Mouse (Mus musculus) cerebellum, adult (tissue): ENCODE measurements around the gene Sh3gl1.

Experiments used
- ATAC-seq: cut with Nextera tagmentation; 2 replicates; pipeline ENCODE4 v1.9.2; 2017; ENCODE audit warnings: mild to moderate bottlenecking, moderate library complexity, mixed read lengths; ENCODE audit not compliant: insufficient number of reproducible peaks, low FRiP score, low TSS enrichment

Sh3gl1 gene

DNA sequence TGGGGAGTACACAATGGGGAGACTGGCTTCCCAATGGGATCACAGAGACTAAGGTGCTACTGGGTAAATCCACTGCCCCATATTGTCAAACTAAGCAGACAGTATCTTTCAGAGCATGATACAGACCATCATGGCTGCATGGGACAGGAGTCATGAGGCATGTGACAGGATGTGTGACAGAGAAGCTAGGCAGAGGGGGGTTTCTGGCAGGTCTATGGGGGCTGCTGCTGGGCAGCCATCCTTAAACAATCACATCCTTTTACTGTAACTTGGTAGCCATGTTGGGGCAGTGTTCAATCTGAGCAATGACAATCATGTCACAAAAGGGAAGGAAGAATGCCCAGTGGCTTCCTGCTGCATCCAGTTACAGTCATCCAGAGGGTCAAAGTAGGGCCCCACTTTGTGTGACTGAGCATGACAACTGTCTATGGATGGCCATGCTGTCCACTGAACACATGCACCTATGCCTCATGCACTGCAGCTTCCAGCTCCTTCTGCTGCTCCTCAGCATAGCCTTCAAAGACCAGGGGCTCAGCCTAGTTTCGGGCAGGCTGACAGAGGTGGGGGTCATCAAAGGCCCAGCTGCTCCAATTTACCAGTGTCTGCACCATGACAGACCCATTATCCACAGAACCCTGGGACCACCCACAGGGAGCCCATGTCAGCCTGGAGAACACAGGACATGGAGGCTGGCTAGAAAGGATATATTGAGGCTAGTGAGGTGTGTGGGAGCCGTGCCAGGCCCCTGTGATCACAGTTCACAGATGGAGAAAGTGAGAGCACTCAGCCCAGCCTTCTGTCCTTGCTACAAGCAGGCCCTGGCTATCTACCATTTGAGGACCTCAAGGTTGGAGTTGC, 14.1 kb downstream of the Sh3gl1 start:
- ATAC-seq, result 0 out of 2 replicates have a peak, but pooled peaks have one; percentile 16

DNA sequence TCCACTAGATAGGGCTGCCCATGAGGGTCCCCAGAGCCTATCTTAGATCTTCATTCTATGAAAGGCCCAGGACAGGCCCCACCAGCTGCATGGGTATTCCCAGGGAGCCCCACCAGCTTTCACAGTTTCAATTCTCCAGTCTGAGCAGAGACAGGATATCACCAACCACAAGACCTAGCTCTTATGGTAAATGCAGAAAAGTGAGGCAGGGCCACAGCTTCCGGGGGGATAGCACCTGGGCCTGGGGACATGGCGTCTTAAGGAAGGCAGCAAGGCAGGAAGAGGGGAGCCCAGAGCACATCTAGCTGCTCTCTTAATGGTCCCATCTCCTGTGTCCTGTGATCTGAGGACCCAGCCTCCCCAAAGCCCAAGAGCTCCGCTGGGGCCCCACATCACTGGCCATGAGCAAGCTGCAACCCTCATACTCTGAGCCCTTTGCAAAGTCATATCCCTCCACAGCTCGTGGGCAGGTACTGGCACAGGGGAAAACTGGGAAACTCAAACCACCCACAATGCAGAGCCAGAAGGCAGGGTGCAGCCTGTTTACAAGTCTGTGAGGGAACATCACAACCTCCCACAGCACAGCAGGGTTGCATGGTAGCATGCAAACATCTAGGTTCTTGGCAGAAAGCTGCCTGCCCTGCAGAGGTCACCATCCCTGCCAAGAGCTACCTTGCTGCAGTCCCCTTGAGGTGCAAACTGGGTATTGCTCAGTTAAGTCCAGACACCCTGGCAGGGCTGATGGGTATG, 15.1 kb downstream of the Sh3gl1 start:
- ATAC-seq, result no peak

DNA sequence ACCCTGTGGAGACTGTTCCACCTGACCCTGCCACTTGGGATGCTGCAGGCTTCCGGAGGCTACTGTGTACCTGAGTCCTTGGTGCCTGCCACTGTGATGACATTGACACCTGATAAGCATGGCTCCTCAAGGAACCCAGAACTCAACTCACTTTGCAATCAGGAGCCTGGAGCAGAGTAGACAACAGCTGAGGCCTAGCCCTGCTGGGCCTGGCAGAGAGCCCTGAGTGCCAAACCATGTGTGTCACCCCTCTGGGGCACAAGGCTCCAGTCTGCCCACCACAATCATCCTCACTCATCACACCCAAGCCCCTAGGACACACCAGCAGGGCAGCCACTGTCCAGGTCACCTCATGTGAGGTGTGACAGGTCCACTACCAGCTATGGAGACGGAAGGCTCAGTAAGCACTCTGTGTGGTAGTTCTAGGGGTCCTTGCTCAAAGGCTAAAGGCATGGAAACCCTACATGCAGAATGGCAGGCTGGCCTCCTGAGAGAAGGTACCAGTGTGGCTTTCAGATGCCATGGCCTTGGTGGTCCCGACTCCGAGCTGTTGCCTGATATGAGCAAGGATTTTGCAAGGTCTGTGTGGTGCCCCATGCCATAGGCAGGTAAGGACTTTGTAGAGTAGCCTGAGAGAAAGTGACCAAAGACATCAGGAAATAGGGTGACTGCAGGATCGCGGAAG, 15.9 kb downstream of the Sh3gl1 start:
- ATAC-seq, result no peak

DNA sequence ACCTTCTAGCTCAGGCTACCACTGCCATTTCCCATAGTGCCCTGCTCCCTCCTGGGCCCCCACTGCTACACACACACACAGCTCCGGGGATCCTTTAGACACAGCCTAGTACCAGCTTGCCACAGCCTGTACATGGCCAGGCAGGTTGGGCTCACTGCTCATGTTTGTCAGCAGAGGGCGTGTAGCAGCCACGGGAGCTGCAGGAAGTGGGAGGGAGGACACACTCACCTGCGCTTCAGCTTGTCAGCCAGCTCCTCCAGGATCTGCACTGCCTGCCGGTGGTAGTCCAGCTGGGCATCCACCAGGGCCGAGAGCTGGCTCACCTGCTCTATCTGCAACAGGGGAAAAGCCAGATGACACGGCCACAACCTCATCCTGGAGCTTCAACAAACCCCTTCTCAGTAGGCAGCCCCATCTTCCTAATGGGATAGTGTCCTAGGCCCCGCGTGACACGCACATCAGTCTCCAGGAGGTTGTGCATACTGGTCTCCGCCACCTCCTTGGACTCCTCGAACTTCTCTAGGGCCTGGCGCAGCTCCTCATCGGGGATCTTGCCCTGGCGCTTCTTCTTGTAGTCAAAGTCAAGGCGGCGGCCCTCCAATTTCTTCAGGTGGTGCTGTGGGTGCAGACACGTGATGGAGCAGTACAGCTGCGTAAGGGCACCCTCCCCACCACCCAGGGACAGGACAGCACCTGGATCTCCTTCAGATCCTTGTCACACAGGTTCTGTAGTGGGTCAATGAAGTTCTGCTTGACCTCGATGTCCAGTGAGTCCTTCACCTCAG, 17.9 kb downstream of the Sh3gl1 start:
- peak; percentile 64; the same call in 1 of the 2 replicates for ATAC-seq

DNA sequence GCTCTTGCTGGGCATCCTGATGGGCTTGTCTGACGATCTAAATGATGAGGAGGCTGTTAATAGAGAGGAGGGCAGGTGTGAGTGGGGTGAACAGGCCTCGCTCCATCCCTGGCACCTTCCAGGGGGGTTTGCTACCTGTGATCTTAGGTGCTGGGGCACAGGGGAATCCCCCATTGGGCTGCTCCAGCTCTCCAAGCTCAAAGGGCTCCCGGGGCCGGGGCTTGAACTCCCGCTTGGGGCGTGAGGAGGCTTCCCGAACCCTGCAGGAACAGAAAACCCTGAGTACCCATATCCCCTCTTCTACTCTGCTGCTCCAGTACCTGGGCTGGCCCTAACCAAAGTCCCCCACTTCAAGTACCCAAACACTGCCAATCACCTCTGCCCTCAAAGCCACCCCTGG, 18.6 kb downstream of the Sh3gl1 start:
- ATAC-seq, result no peak

DNA sequence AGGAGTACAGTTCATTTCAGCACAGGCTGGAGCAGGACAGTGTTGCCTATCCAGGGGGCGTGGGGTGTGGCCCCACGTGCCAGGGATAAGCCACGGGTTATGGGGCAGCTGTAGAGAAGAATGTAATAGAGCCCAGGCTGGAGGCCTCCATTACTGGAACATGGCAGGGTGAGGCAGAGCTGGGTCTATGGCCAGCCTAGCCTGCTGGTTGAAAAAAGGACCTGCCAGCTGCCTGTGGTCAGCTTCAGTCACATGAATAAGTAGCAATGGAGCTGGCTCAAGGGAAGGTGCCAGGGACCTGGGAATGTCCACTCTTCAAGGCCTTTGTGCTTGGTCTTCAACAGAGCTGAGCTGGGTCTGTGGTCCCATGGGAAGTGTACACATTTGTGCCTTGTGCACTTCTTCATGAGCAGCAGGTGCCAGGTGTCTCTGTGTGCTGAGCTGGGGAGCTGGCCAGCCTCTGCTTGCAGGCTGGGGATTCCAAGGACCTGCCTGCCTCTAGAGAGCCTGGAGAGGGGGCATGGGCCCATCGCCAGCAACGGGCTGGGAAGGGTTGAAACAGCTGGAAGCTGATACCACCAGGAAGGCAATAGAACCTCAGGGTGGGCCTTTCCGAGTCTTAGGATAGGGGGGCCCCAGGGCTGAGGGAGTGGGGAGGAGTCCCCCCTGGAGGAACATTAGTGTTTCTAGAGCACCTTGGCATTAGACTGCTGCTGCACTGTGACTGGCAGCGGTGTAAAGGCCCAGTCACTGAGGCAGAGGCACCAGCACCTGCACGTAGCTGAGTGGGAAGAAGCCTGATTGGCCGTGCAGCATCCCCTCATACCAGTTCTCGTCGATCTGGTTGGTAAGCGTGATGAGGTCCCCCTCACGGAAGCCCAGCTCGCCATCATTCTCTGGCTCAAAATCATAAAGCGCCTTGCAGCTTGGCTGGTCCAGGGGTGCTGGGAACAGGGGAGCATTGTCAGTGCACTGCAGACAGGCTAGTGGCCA, 19.3 kb downstream of the Sh3gl1 start:
- no peak for ATAC-seq

DNA sequence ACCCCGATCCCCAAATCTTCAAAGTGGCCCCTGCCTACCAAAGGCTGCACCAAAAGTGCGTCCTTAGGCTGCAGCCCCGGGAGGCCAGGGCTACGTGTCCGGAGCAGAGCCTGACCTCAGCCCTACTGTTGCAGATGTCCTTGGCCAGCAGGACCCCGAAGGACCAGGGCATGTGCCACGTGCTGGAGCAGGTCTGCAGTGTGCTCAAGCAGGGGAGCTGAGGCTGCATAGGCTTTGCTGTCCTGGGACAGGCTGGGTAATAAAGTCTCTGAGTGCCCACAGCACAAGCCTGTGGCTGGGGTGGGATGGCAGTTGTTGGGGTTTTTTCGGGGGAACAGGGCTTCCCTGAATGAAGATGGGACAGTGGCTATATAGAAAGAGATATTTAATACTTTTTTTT, 20.1 kb downstream of the Sh3gl1 start:
- no peak for ATAC-seq

DNA sequence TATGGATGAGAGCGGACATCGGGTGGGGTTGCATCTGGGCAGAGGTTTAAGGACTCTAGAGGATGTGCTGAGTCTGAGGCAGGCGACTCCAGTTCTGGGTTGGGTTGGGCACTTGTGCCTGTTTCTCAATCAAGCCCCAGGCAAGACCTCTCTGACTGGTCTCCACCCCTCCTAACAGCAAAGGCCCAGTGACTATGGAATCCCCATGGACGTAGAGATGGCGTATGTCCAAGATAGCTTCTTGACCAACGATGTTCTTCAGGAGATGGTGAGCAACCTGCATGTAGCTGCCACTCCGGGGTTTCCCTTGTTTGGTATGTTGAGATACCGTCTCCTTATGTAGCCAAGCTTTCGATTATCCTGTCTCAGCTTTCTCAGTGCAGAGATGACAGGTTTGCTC, 21.1 kb downstream of the Sh3gl1 start:
- no peak for ATAC-seq

DNA sequence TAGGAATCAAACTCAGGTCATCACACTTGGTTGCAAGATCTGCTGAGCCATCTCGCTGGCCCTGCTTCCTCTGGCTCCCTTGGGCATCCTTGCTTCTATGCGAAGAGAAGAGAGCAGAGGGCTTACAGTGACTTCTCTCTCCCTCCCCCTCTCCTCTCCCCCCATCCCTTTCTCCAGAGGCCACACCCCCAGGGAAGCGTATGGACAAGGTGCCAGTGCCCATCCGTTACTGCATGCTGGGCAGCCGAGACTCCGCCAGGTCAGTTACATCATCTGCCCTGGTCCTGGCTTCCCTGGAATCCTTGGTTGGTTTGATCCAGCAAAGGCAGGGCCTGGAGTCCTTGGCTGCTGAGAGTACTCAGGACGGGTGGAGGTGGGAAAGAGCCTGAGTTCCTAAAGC, 25.0 kb downstream of the Sh3gl1 start:
- ATAC-seq, result no peak

DNA sequence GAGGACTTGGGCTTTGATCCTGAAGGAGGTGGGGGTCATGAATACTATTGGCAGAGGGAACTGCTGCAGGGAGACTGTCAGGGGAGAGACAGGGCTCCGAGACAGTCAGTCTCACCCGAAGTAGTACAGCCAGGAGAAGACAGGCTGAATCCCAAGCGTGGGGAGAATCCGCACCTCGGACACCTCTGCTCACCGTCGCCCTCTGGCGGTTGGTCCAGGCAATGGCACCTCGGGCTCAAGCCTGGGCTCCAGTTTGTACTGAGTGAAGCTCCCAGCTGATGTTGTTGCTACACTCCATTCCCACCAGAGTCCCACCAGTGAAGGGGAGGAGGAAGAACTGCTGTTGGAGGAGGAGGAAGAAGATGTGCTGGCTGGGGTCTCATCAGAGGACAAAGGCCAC, 25.8 kb downstream of the Sh3gl1 start:
- ATAC-seq, result no peak

DNA sequence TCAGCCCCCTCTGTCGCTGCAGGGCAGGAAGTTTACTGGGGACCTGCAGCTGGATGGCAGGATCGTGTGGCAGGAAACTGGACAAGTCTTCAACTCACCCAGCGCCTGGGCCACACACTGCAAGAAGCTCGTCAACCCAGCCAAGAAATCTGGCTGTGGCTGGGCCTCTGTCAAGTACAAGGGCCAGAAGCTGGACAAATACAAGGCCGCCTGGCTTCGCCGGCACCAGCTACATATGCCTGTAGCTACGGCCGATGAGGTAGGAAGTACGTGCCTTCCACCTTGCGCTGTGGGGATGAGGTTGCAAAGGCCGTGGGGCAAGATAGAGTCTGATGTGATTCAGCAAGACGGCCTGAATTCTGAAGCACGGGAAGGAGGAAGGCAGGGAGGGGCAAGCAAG, 26.2 kb downstream of the Sh3gl1 start:
- ATAC-seq, result no peak

DNA sequence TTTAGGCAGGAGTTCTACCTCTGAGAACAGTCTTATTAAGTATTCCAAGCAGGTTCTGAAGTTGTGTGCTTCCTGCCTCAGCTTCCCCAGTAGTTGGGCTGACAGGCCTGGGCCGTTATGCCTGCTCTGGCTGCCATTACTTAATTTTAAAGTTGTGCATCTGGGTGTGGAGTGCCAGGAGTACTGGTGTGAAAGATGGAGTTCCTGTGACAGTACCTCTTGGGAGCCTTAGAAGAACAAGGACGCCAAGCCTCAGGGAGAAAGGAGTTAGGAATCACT, 26.5 kb downstream of the Sh3gl1 start:
- no peak for ATAC-seq

DNA sequence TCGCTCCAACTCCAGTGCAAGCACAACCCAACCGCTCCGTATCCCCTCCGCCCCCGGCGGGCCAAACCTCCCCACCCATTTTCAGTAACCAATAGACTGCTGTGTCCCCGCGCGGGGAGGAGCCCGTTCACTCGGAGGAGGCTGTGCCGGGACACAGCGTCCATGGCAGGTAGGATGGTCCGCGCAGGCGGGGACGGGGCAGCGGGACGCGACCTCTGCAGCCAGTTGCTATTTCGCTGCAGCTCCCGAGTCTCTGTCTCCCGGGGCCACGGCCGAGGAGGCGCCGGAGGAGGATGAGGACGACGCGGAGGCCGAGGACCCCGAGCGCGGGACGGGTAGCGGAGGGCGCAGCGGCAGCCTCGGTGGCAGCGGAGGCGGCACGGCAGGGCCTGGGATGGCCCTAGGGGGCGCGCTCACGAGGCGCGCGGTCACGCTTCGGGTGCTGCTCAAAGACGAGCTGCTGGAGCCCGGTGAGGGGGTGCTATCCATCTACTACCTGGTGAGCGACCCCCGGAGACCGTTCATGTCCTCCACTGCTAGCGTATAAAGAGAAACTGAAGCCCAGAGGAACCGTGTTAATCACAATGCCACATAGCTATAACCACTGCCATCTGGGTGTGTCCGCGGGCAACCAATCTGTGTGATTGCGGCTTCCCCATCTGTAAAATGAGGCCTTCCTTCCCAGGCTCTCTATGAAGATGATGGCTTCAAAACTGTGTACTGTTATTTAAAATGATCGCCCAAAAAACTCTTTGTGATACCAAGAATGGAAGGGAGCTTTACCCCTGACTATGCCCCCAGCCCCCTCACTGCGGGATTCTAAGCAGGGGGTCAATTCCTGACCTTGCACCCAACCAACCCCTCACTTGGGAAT, 27.1 kb downstream of the Sh3gl1 start:
- ATAC-seq, result peak; percentile 83

DNA sequence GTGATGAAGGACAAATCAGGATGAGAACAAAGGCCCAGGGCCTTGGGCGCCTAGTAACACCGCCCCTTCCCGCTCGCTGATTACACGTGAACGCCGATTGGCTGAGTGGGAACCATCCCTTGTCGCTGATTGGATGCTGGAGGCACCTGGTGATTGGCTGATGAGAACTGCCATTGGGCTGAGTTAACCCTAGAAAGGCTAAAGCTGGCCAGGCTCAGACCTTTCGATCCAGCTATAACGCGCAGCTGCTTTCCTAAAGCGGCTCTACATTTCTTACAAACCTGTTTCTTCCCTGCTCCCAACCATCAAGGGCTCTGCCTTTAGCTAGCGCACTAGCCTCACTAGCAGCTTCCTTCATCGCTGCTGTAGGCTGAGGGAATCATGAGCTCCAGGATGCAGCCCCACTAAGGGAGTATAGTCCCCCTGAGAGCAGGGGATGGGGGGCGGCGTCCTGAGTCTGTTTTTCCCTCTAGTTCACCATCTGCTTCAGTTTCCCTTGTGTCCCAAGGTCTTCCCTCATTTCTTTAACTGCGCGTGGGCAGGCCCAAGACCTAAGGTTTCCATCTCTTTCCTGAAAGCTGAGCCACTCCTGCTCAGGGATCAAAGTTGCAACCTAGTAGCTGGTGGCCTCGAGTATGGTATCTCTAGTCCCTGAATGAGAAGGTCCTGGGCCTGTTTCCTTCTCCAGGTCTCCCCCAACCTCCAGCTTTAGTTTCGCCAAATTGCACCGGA, 27.9 kb downstream of the Sh3gl1 start:
- ATAC-seq, result peak; percentile 87

DNA sequence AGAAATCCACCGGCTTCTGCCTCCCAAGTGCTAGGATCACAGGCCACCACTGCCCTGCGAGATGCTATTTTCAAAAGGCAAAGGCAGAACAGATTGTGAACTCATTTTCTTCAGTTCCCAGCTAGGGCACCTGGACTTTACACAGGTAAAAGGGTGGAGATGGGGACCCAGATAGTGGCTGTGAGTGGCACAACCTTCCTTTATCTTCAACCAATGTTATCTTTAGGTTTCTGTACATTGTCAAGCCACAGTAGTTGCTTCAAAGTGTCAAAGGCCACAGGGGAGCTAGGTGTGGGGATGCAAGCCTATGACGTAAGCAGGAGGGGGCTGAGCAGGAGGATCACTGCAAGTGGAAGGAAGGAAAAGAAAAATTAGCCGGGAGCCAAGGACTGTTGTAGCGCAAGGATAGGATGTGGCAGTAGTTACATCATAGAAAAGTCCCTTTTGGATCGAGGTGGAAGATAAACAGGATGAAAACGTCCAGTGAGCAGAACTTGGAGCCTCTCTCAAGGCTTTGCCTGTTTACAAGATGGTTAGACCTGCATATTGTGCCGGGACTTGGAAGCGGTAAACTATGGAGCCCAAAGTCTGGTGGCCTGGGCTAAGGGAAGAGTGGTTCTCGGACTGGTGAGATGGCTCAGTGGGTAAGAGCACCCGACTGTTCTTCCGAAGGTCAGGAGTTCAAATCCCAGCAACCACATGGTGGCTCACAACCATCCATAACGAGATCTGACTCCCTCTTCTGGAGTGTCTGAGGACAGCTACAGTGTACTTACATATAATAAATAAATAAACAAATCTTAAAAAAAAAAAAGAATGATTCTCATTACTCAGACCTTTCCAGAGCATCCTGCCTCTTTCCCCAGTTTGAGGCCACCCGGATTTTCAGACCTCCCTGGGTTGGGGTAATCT, 28.7 kb downstream of the Sh3gl1 start:
- ATAC-seq, result no peak

DNA sequence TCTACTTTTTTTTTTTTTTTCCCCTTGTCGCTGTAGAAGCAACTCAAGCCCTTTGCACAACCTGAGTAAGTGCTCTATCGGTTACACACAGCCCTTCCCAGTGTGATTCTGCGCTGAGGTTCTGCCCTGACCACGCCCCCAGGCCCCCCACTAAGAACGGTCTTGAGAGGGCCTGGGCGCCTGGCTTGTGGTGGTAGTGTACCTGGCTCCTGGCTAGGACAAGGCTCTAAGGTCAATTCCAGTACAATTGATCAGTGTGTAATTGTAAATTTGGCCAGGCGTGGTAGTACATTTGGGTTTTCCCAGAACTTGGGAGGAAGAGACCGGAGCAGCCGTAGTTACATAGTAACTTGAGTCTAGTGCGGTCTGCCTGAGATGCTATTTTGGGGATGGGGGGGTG, 29.5 kb downstream of the Sh3gl1 start:
- ATAC-seq, result no peak
